Mouse (Mus musculus): ENCODE measurements around the gene Rps12. TPM values are rescaled to one million over a fixed set of nuclear protein-coding genes. Genes with fewer than 3 reads are reported as not detected.

Rps12 gene
- polyA plus RNA-seq, 1 experiment from 2014 or later, result 105 TPM

DNA sequence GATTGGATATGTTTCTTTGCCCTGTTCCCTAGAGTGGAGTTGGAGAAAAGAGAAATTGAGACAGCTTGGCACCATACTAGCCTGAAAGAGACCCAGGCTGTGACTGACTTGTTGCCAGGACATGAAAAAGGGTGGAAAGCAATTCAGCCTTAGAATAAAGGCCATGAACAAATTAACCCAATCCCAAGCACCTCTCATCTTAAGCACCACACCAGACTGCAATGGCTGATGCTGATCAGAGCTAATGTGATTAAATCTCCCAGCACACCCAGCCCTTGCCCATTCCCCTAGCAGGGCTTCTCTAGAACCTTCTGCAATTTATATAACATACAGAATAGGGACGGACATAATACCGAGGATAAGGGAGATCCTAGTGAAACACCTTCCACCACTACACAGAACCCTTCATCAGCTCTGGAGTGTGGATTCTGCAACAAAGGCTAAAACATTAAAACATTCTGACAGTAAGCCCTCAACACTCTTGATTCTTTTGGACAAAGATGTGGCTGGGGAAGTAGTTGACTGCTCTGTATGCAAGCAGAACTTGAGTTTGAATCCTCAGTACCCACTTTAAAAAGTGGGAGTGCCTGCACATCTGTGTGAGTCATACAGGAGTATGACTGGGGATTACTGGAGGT lies 4.1 kb downstream of the Rps12 start:
- H3K4me2 ChIP-seq (replicated peaks), result no peak overlapping the region
- H3K4me1 ChIP-seq, result peaks cover 19% of the 10 kb centered on the region

GRCm38 (mm10) chr10:23781760-23782735 lies 5.0 kb downstream of the Rps12 start:
- Histone ChIP-seq H3K4me3 (no peak overlapping the region), H3K9ac (no peak overlapping the region), H3K27ac (no peak overlapping the region), H3K4me1 (peaks cover 16% of the 10 kb centered on the region), H3K4me2 (replicated peaks) (no peak overlapping the region), H3K27me3 (replicated peaks) (no peaks in the 10 kb centered on the region), H3K36me3 (peaks cover 37% of the 10 kb centered on the region), H3K9me3 (no peaks in the 10 kb centered on the region)
- WGBS, result 86% methylated on average over 11 of the region's 11 CpGs
- no peak for ATAC-seq (ENCODE audit: low FRiP score, low read depth)

More for the DNA sequence above, 4.1 kb downstream of the Rps12 start:
- WGBS, result 29% methylated on average over 2 of the region's 2 CpGs
- Histone ChIP-seq H3K27me3 (replicated peaks) (no peaks in the 10 kb centered on the region), H3K36me3 (peaks cover 37% of the 10 kb centered on the region), H3K9ac (no peak overlapping the region), H3K4me3 (no peak overlapping the region), H3K9me3 (no peaks in the 10 kb centered on the region), H3K27ac (no peak overlapping the region)
- ATAC-seq (ENCODE audit: low FRiP score, low read depth), result no peak

- 86% methylated on average over 6 of the region's 6 CpGs for WGBS
- H3K36me3 ChIP-seq, result peaks cover 34% of the 10 kb centered on the region
- ATAC-seq (ENCODE audit: low FRiP score, low read depth), result no peak
These were observed 6.4 kb downstream of the Rps12 start for GRCm38 (mm10) chr10:23780539-23781275.

GRCm38 (mm10) chr10:23777288-23777945 lies 9.7 kb downstream of the Rps12 start:
- H3K4me3 ChIP-seq, result no peak overlapping the region
- H3K27me3 ChIP-seq (replicated peaks), result no peaks in the 10 kb centered on the region
- H3K4me2 ChIP-seq (replicated peaks), result no peak overlapping the region
- H3K9ac ChIP-seq, result no peak overlapping the region
- peak; percentile 57; the same call in 1 of the 2 replicates for ATAC-seq (ENCODE audit: low FRiP score, low read depth)
- 36% methylated on average over 5 of the region's 5 CpGs for WGBS
- H3K9me3 ChIP-seq, result no peaks in the 10 kb centered on the region
- H3K4me1 ChIP-seq, result no peaks in the 10 kb centered on the region
- H3K27ac ChIP-seq, result no peak overlapping the region
- H3K36me3 ChIP-seq, result peaks cover 5% of the 10 kb centered on the region; the same call in 1 of the 2 replicates

More at GRCm38 (mm10) chr10:23780539-23781275, 6.4 kb downstream of the Rps12 start:
- Histone ChIP-seq H3K4me3 (no peak overlapping the region), H3K4me1 (peaks cover 8% of the 10 kb centered on the region), H3K27me3 (replicated peaks) (no peaks in the 10 kb centered on the region), H3K9ac (no peak overlapping the region), H3K4me2 (replicated peaks) (no peak overlapping the region), H3K27ac (no peak overlapping the region), H3K9me3 (no peaks in the 10 kb centered on the region)

- Histone ChIP-seq H3K27ac (no peak overlapping the region), H3K9ac (no peak overlapping the region), H3K27me3 (replicated peaks) (no peaks in the 10 kb centered on the region), H3K4me2 (replicated peaks) (no peak overlapping the region), H3K36me3 (no peaks in the 10 kb centered on the region), H3K4me1 (no peaks in the 10 kb centered on the region), H3K9me3 (no peaks in the 10 kb centered on the region), H3K4me3 (no peak overlapping the region)
- no peak for ATAC-seq (ENCODE audit: low FRiP score, low read depth)
- WGBS, result 84% methylated on average over 7 of the region's 7 CpGs
These were observed 32.9 kb downstream of the Rps12 start for GRCm38 (mm10) chr10:23754166-23754565.

Other genes with a start within 250 kb of the Rps12 start
- 12.0 and 16.7 TPM in 2 replicates for gene Slc18b1, start 9.7 kb upstream of the Rps12 start, polyA plus RNA-seq (2016; fragmentation: Nextera tagmentation; extraction: Ambion mirVana)
- gene Vnn3, start 64.2 kb upstream of the Rps12 start, polyA plus RNA-seq (2016; fragmentation: Nextera tagmentation; extraction: Ambion mirVana), result not detected in 2 replicates
- 0.42 and 0.44 TPM in 2 replicates for gene Vnn1, start 107.4 kb upstream of the Rps12 start, polyA plus RNA-seq (2016; fragmentation: Nextera tagmentation; extraction: Ambion mirVana)
- gene Taar1, start 133.1 kb upstream of the Rps12 start, polyA plus RNA-seq (2016; fragmentation: Nextera tagmentation; extraction: Ambion mirVana), result not detected in 2 replicates
- gene Taar2, start 151.3 kb upstream of the Rps12 start, polyA plus RNA-seq (2016; fragmentation: Nextera tagmentation; extraction: Ambion mirVana), result not detected in 2 replicates
- not detected in 2 replicates for gene Taar3, start 162.3 kb upstream of the Rps12 start, polyA plus RNA-seq (2016; fragmentation: Nextera tagmentation; extraction: Ambion mirVana)
- gene Taar4, start 173.2 kb upstream of the Rps12 start, polyA plus RNA-seq (2016; fragmentation: Nextera tagmentation; extraction: Ambion mirVana), result not detected in 2 replicates
- not detected in 2 replicates for gene Taar5, start 183.4 kb upstream of the Rps12 start, polyA plus RNA-seq (2016; fragmentation: Nextera tagmentation; extraction: Ambion mirVana)
- gene Taar6, start 198.4 kb upstream of the Rps12 start, polyA plus RNA-seq (2016; fragmentation: Nextera tagmentation; extraction: Ambion mirVana), result not detected in 2 replicates
- gene Taar7a, start 206.2 kb upstream of the Rps12 start, polyA plus RNA-seq (2016; fragmentation: Nextera tagmentation; extraction: Ambion mirVana), result not detected in 2 replicates
- gene Taar7b, start 212.7 kb upstream of the Rps12 start, polyA plus RNA-seq (2016; fragmentation: Nextera tagmentation; extraction: Ambion mirVana), result not detected in 2 replicates
- not detected in 2 replicates for gene Taar7d, start 239.9 kb upstream of the Rps12 start, polyA plus RNA-seq (2016; fragmentation: Nextera tagmentation; extraction: Ambion mirVana)